27 mouse cellular contexts compared by ENCODE assay signal in genomic region chr11:8936431-8937110, GRCm38 (mm10). TPM values are rescaled to one million over a fixed set of nuclear protein-coding genes. Genes with fewer than 3 reads are reported as not detected.
A peak's percentile ranks its signal among the peaks of the same experiment; 100 is the strongest.
DNase-seq lines count a peak whose midpoint lies in the region; ATAC-seq lines count a peak whose summit lies in the region.
"Had no signal": no experiment of that assay in that cellular context is flagged by ENCODE, and none has a peak within 500 bp of the region (broad histone marks: within the 10 kb centered on the region; RNA-seq: fewer than 3 reads in every experiment).

No protein-coding gene starts in this region.

- no peaks in the 10 kb centered on the region for H3K36me3 ChIP-seq in liver, embryonic 11.5 days (ENCODE audit: control insufficient read depth, insufficient read depth, low read length)
- H3K36me3 ChIP-seq: embryonic facial prominence, embryonic 15.5 days; forebrain, embryonic 10.5 days; forebrain, embryonic 15.5 days; G1E; heart, embryonic 13.5 days; hindbrain, embryonic 15.5 days had no signal

- peak; percentile 52 for ATAC-seq in cerebellum, adult (ENCODE audit: insufficient number of reproducible peaks, low FRiP score, low TSS enrichment)
- ATAC-seq in liver, embryonic 11.5 days (replicated peaks; ENCODE audit: low FRiP score), result no peak
- ATAC-seq: CD4-positive, CD25-positive, alpha-beta regulatory T cell, adult 4 months; forebrain, embryonic 15.5 days; intestine, postnatal 0 days had no signal

- no peak for DNase-seq in cerebellum, postnatal 4 days (ENCODE audit: low spot score in 2 of 2)
- peak; percentile 59 for DNase-seq in cerebellum, adult 11-12 months
- DNase-seq in cerebellum, adult 9-10 months, result peak; percentile 73
- peak; percentile 71 to 76 for DNase-seq in cerebellum, postnatal 25 days
- DNase-seq in gastrocnemius, adult 18-20 months (ENCODE audit: low spot score), result no peak
- DNase-seq in liver, embryonic 11.5 days (ENCODE audit: low spot score), result no peak
- DNase-seq in adrenal gland, adult 2 months, result no peak
- DNase-seq: adrenal gland, postnatal 14 days; B cell, adult 2 months; embryo, embryonic 11 days; gastrocnemius, postnatal 14 days; heart, postnatal 36 days; kidney, adult 9 months had no signal

- H3K4me3 ChIP-seq in liver, embryonic 11.5 days (ENCODE audit: low read depth, low read length), result no peak overlapping the region
- H3K4me3 ChIP-seq: embryonic facial prominence, embryonic 15.5 days; erythroblast, embryonic 14.5 days; forebrain, embryonic 10.5 days; forebrain, embryonic 15.5 days; heart, embryonic 13.5 days; hindbrain, embryonic 15.5 days had no signal

- no peaks in the 10 kb centered on the region for H3K27me3 ChIP-seq in liver, embryonic 11.5 days (replicated peaks; ENCODE audit: control insufficient read depth, insufficient read depth, low read length)
- H3K27me3 ChIP-seq: embryonic facial prominence, embryonic 15.5 days; forebrain, embryonic 15.5 days; heart, embryonic 13.5 days; hindbrain, embryonic 15.5 days had no signal

- WGBS in liver, embryonic 11.5 days, result 80% methylated on average over 9 of the region's 9 CpGs

- H3K9me3 ChIP-seq in liver, embryonic 11.5 days (ENCODE audit: control insufficient read depth, low read length), result no peaks in the 10 kb centered on the region
- H3K9me3 ChIP-seq: embryonic facial prominence, embryonic 15.5 days; forebrain, embryonic 10.5 days; forebrain, embryonic 15.5 days; G1E; heart, embryonic 13.5 days; hindbrain, embryonic 15.5 days had no signal

- no peaks in the 10 kb centered on the region for H3K4me1 ChIP-seq in liver, embryonic 11.5 days (replicated peaks; ENCODE audit: control insufficient read depth, insufficient read depth, low read length)
- H3K4me1 ChIP-seq: embryonic facial prominence, embryonic 15.5 days; forebrain, embryonic 10.5 days; forebrain, embryonic 15.5 days; hindbrain, embryonic 15.5 days had no signal

- H3K27ac ChIP-seq in liver, embryonic 11.5 days (ENCODE audit: low read depth, low read length), result no peak overlapping the region
- H3K27ac ChIP-seq: embryonic facial prominence, embryonic 15.5 days; forebrain, embryonic 10.5 days; forebrain, embryonic 15.5 days; heart, embryonic 13.5 days; hindbrain, embryonic 15.5 days had no signal

- no peak overlapping the region for H3K4me2 ChIP-seq in liver, embryonic 11.5 days
- H3K4me2 ChIP-seq: embryonic facial prominence, embryonic 15.5 days; forebrain, embryonic 15.5 days; heart, embryonic 13.5 days; hindbrain, embryonic 15.5 days had no signal

- H3K9ac ChIP-seq in liver, embryonic 11.5 days (ENCODE audit: low read depth, low read length), result no peak overlapping the region
- H3K9ac ChIP-seq: embryonic facial prominence, embryonic 15.5 days; forebrain, embryonic 15.5 days; heart, embryonic 13.5 days; hindbrain, embryonic 15.5 days had no signal

RNA-seq across cellular contexts. Expression of gene Pkd1l1, which starts 36.5 kb away (rescaled TPM):
- total RNA-seq in gastrocnemius, adult 18-20 months (2021), result not detected
- 0.10 and 0.18 TPM in 2 replicates for polyA plus RNA-seq in liver, embryonic 11.5 days (2014; fragmentation: Nextera tagmentation; extraction: Ambion mirVana)
- total RNA-seq in adrenal gland, adult 2 months (2021), result under 1 TPM in 1 of 2 experiments, not detected in 1; 0.03 TPM
- polyA plus RNA-seq in adrenal gland, adult 2 months (2012; rRNA removed), result 0.02 and 0.07 TPM in 2 replicates
- total RNA-seq: common myeloid progenitor, adult 5-6 weeks; gastrocnemius, postnatal 14 days; heart, adult 8-10 months; heart, postnatal 36 days had no signal
- polyA plus RNA-seq: embryonic facial prominence, embryonic 11.5 days; forebrain, embryonic 10.5 days; G1E; hindbrain, embryonic 11.5 days; intestine, postnatal 0 days had no signal

Comparison
In these comparisons a context has a peak if more than half of its experiments do, and no peak if none do; other contexts are left out.
1. DNase-seq: peak in cerebellum, adult 11-12 months (single experiment), cerebellum, adult 9-10 months (single experiment) and cerebellum, postnatal 25 days (2 of 2); none in cerebellum, postnatal 4 days (0 of 2), gastrocnemius, adult 18-20 months (single experiment), liver, embryonic 11.5 days (single experiment) and adrenal gland, adult 2 months (single experiment).